ENCODE assay signal across 8 mouse cellular contexts in the genomic region with DNA sequence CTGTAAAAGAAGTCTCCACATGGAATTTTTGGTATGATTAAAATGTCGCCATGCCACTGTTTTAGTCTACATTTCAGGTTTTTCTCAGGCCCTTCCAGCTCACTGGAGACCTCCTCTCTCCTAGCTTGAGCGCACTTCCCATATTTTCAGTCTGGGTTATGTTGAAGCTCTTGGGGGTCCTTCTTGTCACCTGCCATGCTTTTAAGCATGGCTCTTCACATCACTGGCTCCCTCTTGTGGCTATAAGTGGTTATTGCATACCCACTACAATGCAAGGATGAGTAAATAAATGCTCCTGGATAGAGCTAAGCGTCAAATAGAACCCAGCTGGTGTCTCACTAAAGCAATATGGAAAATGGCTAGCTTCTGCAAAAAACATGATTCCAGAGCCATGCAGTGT.
A peak's percentile ranks its signal among the peaks of the same experiment; 100 is the strongest.
DNase-seq lines count a peak whose midpoint lies in the region; ATAC-seq and TF ChIP-seq lines count a peak whose summit lies in the region.

No protein-coding gene starts in this region.

- H3K9me3 ChIP-seq in liver, postnatal 0 days (ENCODE audit: low read length) = no peaks in the 10 kb centered on the region

- H3K27me3 ChIP-seq in liver, postnatal 0 days (ENCODE audit: insufficient read depth, low read length) = no peaks in the 10 kb centered on the region

- no peaks in the 10 kb centered on the region for H3K36me3 ChIP-seq in liver, postnatal 0 days (replicated peaks; ENCODE audit: insufficient read depth, low read length)

- no peak overlapping the region for H3K27ac ChIP-seq in liver, postnatal 0 days (ENCODE audit: low read depth)

- H3K4me3 ChIP-seq in liver, postnatal 0 days (ENCODE audit: low read depth, low read length) = no peak overlapping the region

- no peak for TF ChIP-seq EP300 in liver, postnatal 0 days (IDR thresholded peaks at IDR 0.05; ENCODE audit: low read depth)

- TF ChIP-seq CTCF in liver, postnatal 0 days (IDR thresholded peaks at IDR 0.05; ENCODE audit: low read depth) = peak; percentile 84

- no peak for ATAC-seq in liver, postnatal 0 days

- no peaks in the 10 kb centered on the region for H3K4me1 ChIP-seq in liver, postnatal 0 days (ENCODE audit: insufficient read depth)

- H3K4me2 ChIP-seq in liver, postnatal 0 days (ENCODE audit: low read depth, low read length) = no peak overlapping the region

- WGBS in liver, postnatal 0 days (ENCODE audit: insufficient replicate concordance) = 54% methylated on average over 3 of the region's 3 CpGs

- peak; percentile 42 for DNase-seq in adrenal gland, postnatal 14 days
- no peak for DNase-seq in adrenal gland, adult 8-10 months
- DNase-seq in liver, postnatal 0 days = no peak
- DNase-seq in liver = no peak
- DNase-seq in embryo, embryonic 9.5 days (ENCODE audit: extremely low spot score) = peak; percentile 50
- peak; percentile 60 for DNase-seq in kidney, postnatal 14 days
- peak; percentile 25 for DNase-seq in retina, adult 2 months (ENCODE audit: low read depth, low spot score)
- DNase-seq in right cerebral cortex, postnatal 25 days = no peak

- H3K9ac ChIP-seq in liver, postnatal 0 days (replicated peaks) = no peak overlapping the region

Comparison
In these comparisons a context has a peak if more than half of its experiments do, and no peak if none do; other contexts are left out.
1. DNase-seq: peak in adrenal gland, postnatal 14 days (single experiment), embryo, embryonic 9.5 days (single experiment), kidney, postnatal 14 days (single experiment) and retina, adult 2 months (single experiment); none in adrenal gland, adult 8-10 months (single experiment), liver, postnatal 0 days (single experiment), liver (single experiment) and right cerebral cortex, postnatal 25 days (single experiment).